Mouse (Mus musculus): ENCODE measurements around the gene Mki67. TPM values are rescaled to one million over a fixed set of nuclear protein-coding genes. Genes with fewer than 3 reads are reported as not detected.
"Not testable (repeated sequence)": the region's sequence is repeated elsewhere in the genome, so short reads cannot be mapped to it uniquely, and the experiment has no call there.

Mki67 gene
- polyA plus RNA-seq, 1 experiment from 2014 or later: 108 TPM

DNA sequence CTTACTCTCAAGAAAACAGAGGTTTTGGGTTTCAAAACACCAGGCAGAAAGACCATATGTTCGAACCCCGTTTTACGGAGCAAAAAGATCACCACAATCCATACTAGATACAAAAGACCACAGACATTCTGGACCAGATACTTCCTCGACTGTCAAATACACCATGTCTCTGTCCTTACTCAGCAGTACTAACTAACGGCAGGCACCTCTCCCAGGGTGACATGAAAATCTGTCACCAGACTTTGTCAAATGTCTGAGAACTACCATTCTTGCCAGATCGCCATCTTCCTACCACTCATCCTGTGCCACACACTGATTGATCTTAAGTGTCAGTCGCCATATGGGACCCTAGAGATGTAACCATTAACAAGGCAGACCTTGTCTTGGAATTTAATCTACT lies 995 bp downstream of the Mki67 start:
- peak overlapping the region; percentile 98 for H3K9ac ChIP-seq
- peaks cover 67% of the 10 kb centered on the region for H3K4me1 ChIP-seq
- peak overlapping the region; percentile 78 for H3K4me3 ChIP-seq
- H3K36me3 ChIP-seq: peaks cover 42% of the 10 kb centered on the region
- ATAC-seq: no peak
- H3K27ac ChIP-seq: peak overlapping the region; percentile 96
- 1% methylated on average over 7 of the region's 7 CpGs for WGBS (ENCODE audit: insufficient replicate concordance)
- H3K27me3 ChIP-seq (replicated peaks): no peaks in the 10 kb centered on the region
- H3K4me2 ChIP-seq: peak overlapping the region; percentile 85
- no peaks in the 10 kb centered on the region for H3K9me3 ChIP-seq (replicated peaks)

DNA sequence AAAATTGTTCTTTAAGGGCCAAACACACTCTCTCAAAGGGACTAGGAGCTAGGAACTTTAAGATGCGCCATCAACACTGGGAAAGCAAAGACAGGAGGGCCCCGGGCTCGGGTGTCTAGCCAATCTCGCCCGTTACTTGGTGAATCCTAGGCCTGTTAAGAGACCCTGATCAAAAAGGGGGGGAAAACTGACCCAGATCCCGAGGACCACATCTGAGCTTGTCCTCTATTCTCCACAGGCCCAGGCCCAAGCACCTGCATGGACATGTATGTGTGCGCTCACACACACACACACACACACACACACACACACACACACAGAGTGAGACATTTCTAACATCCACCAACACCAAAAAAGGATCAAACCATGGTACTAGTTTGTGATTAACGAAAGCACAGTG lies 2.8 kb downstream of the Mki67 start:
- H3K36me3 ChIP-seq: peaks cover 60% of the 10 kb centered on the region
- peak overlapping the region; percentile 85 for H3K4me2 ChIP-seq
- H3K4me3 ChIP-seq: peak overlapping the region; percentile 78
- peak overlapping the region; percentile 98 for H3K9ac ChIP-seq
- H3K27me3 ChIP-seq (replicated peaks): no peaks in the 10 kb centered on the region
- 78% methylated on average over 8 of the region's 8 CpGs for WGBS (ENCODE audit: insufficient replicate concordance)
- H3K4me1 ChIP-seq: peaks cover 53% of the 10 kb centered on the region
- H3K9me3 ChIP-seq (replicated peaks): no peaks in the 10 kb centered on the region
- H3K27ac ChIP-seq: peak overlapping the region; percentile 67
- no peak for ATAC-seq

GRCm38 (mm10) chr7:135712534-135712933 lies 3.6 kb downstream of the Mki67 start:
- peak overlapping the region; percentile 98 for H3K9ac ChIP-seq
- ATAC-seq: no peak
- H3K4me2 ChIP-seq: peak overlapping the region; percentile 85
- no peaks in the 10 kb centered on the region for H3K27me3 ChIP-seq (replicated peaks)
- no peaks in the 10 kb centered on the region for H3K9me3 ChIP-seq (replicated peaks)
- WGBS (ENCODE audit: insufficient replicate concordance): 74% methylated on average over 1 of the region's 1 CpGs
- peak overlapping the region; percentile 67 for H3K27ac ChIP-seq
- peak overlapping the region; percentile 78 for H3K4me3 ChIP-seq
- H3K4me1 ChIP-seq: peaks cover 45% of the 10 kb centered on the region
- peaks cover 68% of the 10 kb centered on the region for H3K36me3 ChIP-seq

DNA sequence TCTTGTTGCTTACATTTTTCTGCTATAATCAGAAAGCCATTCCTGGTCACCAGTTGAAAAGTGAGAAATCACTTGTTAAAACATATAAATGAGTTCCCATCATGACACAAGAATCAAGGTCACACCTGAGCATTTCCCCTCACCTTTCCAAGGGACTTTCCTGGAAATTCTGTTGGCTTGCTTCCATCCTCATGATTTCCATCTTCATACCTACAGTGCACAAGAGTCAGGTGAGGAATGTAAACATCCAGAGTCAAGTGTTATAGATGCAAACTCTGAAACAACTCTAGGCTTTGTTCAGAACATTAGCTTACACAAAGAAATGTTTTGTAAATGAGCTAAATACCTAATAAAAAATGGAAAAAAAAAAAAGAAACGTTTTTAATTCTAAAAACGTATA lies 5.5 kb downstream of the Mki67 start:
- no peak overlapping the region for H3K9ac ChIP-seq
- H3K36me3 ChIP-seq: peaks cover 86% of the 10 kb centered on the region
- H3K4me2 ChIP-seq: no peak overlapping the region
- peaks cover 36% of the 10 kb centered on the region for H3K4me1 ChIP-seq
- no peak overlapping the region for H3K27ac ChIP-seq
- H3K27me3 ChIP-seq (replicated peaks): no peaks in the 10 kb centered on the region
- no peak overlapping the region for H3K4me3 ChIP-seq
- H3K9me3 ChIP-seq (replicated peaks): no peaks in the 10 kb centered on the region
- no peak for ATAC-seq
- WGBS (ENCODE audit: insufficient replicate concordance): 69% methylated on average over 2 of the region's 2 CpGs

DNA sequence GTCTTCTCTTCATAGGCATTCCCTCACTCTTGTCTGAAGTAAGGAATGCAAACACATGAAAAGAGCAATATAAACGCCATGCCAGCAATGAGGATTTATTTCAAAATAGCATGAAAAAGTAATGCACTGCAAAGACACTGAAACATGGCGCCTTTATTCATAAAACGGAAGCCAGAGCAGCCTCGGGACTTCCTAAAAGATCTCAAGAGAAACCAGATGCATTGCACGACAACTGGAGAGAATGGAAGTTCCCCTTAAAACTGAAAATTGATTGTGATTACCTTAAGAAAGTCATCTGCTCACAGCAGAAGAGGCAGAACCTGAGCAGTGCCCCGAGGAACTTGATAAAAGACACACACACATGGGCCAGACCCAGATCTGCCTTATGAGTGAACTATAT lies 10.4 kb downstream of the Mki67 start:
- Histone ChIP-seq H3K27ac (no peak overlapping the region), H3K9ac (no peak overlapping the region), H3K9me3 (replicated peaks) (no peaks in the 10 kb centered on the region), H3K36me3 (peaks cover 100% of the 10 kb centered on the region), H3K27me3 (replicated peaks) (no peaks in the 10 kb centered on the region), H3K4me3 (no peak overlapping the region), H3K4me2 (no peak overlapping the region), H3K4me1 (peaks cover 9% of the 10 kb centered on the region; the same call in 1 of the 2 replicates)
- no peak for ATAC-seq
- WGBS (ENCODE audit: insufficient replicate concordance): 93% methylated on average over 6 of the region's 6 CpGs

GRCm38 (mm10) chr7:135705083-135705482 lies 11.1 kb downstream of the Mki67 start:
- H3K27ac ChIP-seq: no peak overlapping the region
- 0 out of 2 replicates have a peak, but pooled peaks cover 2% of the 10 kb centered on the region for H3K4me1 ChIP-seq
- H3K4me2 ChIP-seq: no peak overlapping the region
- H3K4me3 ChIP-seq: no peak overlapping the region
- 94% methylated on average over 1 of the region's 1 CpGs for WGBS (ENCODE audit: insufficient replicate concordance)
- H3K36me3 ChIP-seq: peaks cover 100% of the 10 kb centered on the region
- no peak for ATAC-seq
- H3K27me3 ChIP-seq (replicated peaks): no peaks in the 10 kb centered on the region
- H3K9me3 ChIP-seq (replicated peaks): no peaks in the 10 kb centered on the region
- H3K9ac ChIP-seq: no peak overlapping the region

GRCm38 (mm10) chr7:135704251-135704650 lies 11.9 kb downstream of the Mki67 start:
- no peak overlapping the region for H3K9ac ChIP-seq
- no peak overlapping the region for H3K4me2 ChIP-seq
- no peaks in the 10 kb centered on the region for H3K4me1 ChIP-seq
- ATAC-seq: no peak
- peaks cover 100% of the 10 kb centered on the region for H3K36me3 ChIP-seq
- H3K27me3 ChIP-seq (replicated peaks): no peaks in the 10 kb centered on the region
- H3K9me3 ChIP-seq (replicated peaks): no peaks in the 10 kb centered on the region
- WGBS (ENCODE audit: insufficient replicate concordance): 91% methylated on average over 8 of the region's 8 CpGs
- H3K4me3 ChIP-seq: no peak overlapping the region
- no peak overlapping the region for H3K27ac ChIP-seq

DNA sequence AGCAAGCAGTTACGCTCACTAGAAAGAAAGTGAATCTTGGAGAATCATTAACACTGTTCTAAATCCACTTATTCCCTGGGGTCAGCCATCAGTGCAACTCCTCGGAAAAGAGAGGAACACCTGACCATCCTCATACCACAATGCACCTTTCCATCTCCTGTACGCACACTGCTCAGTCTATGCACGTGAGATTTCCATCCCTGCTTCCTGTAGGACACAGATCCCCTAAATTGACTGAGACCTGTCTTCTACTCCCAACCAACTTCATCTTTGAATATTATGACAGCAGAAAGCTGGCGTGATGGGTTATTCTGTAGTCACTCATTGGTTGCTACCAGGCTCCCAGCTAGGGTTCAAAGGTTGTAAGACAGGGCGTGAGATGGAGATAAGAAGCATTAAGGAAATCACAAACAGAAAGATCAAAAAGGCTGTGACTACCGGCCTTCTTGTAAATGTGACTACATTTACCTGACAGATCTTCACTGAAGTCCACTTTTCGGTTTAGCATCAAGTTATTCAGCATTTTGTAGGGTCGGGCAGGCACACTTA lies 12.5 kb downstream of the Mki67 start:
- no peak overlapping the region for H3K27ac ChIP-seq
- no peaks in the 10 kb centered on the region for H3K4me1 ChIP-seq
- no peak overlapping the region for H3K9ac ChIP-seq
- no peak overlapping the region for H3K4me3 ChIP-seq
- H3K4me2 ChIP-seq: no peak overlapping the region
- no peaks in the 10 kb centered on the region for H3K9me3 ChIP-seq (replicated peaks)
- peaks cover 100% of the 10 kb centered on the region for H3K36me3 ChIP-seq
- 87% methylated on average over 9 of the region's 9 CpGs for WGBS (ENCODE audit: insufficient replicate concordance)
- H3K27me3 ChIP-seq (replicated peaks): no peaks in the 10 kb centered on the region
- ATAC-seq: no peak

DNA sequence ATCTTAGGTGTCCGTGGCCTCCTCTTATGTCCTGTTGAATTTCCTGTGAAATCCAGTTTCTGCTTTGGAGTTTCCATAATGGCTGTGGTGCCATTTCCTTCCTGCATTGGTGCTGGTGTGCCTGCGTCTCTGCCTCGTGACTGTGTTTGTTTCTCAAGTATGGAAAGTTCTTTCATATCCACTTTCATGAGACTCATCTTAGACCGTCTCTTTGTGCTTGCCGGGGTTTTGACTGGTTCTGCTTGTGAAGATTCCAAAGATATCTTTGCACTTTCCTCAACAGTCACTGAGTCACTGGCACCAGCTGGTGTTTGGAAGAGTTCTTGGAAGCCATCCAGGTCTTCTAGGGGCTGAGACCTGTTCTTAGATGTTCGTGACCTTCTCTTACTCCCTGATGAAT lies 16.8 kb downstream of the Mki67 start:
- peaks cover 100% of the 10 kb centered on the region for H3K36me3 ChIP-seq
- not testable (repeated sequence) for ATAC-seq; H3K9ac ChIP-seq; H3K9me3 ChIP-seq (replicated peaks); H3K4me1 ChIP-seq; H3K4me2 ChIP-seq; H3K4me3 ChIP-seq; H3K27me3 ChIP-seq (replicated peaks); H3K27ac ChIP-seq
- 89% methylated on average over 6 of the region's 6 CpGs for WGBS (ENCODE audit: insufficient replicate concordance)

GRCm38 (mm10) chr7:135698362-135698761 lies 17.8 kb downstream of the Mki67 start:
- no peaks in the 10 kb centered on the region for H3K9me3 ChIP-seq (replicated peaks)
- H3K4me1 ChIP-seq: no peaks in the 10 kb centered on the region
- H3K36me3 ChIP-seq: peaks cover 100% of the 10 kb centered on the region
- no peak overlapping the region for H3K4me2 ChIP-seq
- no peak overlapping the region for H3K27ac ChIP-seq
- 99% methylated on average over 2 of the region's 2 CpGs for WGBS (ENCODE audit: insufficient replicate concordance)
- H3K4me3 ChIP-seq: no peak overlapping the region
- no peak for ATAC-seq
- no peak overlapping the region for H3K9ac ChIP-seq
- H3K27me3 ChIP-seq (replicated peaks): no peaks in the 10 kb centered on the region

DNA sequence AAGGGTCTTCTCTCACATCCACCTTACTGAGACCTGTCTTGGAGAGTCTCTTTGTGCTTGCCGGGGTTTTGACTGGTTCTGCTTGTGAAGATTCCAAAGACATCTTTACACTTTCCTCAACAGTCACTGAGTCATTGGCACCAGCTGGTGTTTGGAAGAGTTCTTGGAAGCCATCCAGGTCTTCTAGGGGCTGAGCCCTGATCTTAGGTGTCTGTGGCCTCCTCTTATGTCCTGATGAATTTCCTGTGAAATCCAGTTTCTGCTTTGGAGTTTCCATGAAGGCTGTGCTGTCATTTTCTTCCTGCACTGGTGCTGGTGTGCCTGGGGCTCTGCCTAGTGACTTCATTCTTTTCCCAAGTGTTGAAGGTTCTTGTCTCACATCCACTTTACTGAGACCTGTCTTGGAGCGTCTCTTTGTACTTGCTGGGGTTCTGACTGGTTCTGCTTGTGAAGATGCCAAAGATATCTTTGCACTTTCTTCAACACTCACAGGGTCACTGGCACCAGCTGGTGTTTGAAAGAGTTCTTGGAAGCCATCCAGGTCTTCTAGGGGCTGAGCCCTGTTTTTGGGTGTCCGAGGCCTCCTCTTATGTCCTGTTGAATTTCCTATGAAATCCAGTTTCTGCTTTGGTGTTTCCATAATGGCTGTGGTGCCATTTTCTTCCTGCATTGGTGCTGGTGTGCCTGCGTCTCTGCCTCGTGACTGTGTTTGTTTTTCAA lies 19.0 kb downstream of the Mki67 start:
- H3K27me3 ChIP-seq (replicated peaks); H3K4me3 ChIP-seq; H3K9me3 ChIP-seq (replicated peaks); H3K4me2 ChIP-seq; H3K27ac ChIP-seq; ATAC-seq; H3K9ac ChIP-seq; H3K4me1 ChIP-seq: not testable (repeated sequence)
- peaks cover 100% of the 10 kb centered on the region for H3K36me3 ChIP-seq
- WGBS (ENCODE audit: insufficient replicate concordance): 94% methylated on average over 5 of the region's 5 CpGs

DNA sequence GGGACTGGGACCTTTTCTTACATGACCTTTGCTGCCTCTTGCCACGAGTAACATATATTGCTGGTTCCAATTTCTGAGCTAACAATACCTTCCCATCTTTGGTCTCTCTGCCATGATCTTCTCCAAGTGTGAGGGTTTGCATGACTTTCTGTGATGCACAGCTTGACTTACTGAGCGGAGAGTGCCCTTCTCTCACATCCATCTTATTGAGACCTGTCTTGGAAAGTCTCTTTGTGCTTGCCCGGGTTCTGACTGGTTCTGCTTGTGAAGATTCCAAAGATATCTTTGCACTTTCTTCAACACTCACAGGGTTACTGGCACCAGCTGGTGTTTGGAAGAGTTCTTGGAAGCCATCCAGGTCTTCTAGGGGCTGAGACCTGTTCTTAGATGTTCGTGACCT lies 20.0 kb downstream of the Mki67 start:
- 94% methylated on average over 4 of the region's 4 CpGs for WGBS (ENCODE audit: insufficient replicate concordance)
- H3K4me3 ChIP-seq: no peak overlapping the region
- no peak overlapping the region for H3K9ac ChIP-seq
- H3K9me3 ChIP-seq (replicated peaks): no peaks in the 10 kb centered on the region
- no peaks in the 10 kb centered on the region for H3K4me1 ChIP-seq
- H3K4me2 ChIP-seq: no peak overlapping the region
- no peaks in the 10 kb centered on the region for H3K27me3 ChIP-seq (replicated peaks)
- H3K27ac ChIP-seq: no peak overlapping the region
- ATAC-seq: no peak
- H3K36me3 ChIP-seq: peaks cover 100% of the 10 kb centered on the region
